Mouse (Mus musculus) E14TG2a.4 (cell line): ENCODE measurements at regions not wholly inside any gene's neighbourhood (a gene's known extent, or its start where the extent isn't known, plus 50 kb on each side); places are given as distances from the start of the nearest gene placed in this dataset.

Experiments used
- CTCF ChIP-seq: conservative IDR thresholded peaks from 2 replicates; pipeline ENCODE4 v1.5.1; 2014; ENCODE audit warnings: low read length
- NANOG ChIP-seq: IDR thresholded peaks from 2 replicates; pipeline ENCODE4 v1.6.1; 2014; ENCODE audit warnings: borderline replicate concordance, low read length, mixed read lengths

GRCm38 (mm10) chr15:36883156-36883555 is 124.4 kb downstream of the Zfp706 start:
- no peak for TF ChIP-seq CTCF
- TF ChIP-seq NANOG = no peak
